Mouse (Mus musculus) heart, adult 18-20 months (tissue): ENCODE measurements around the gene Traf4. TPM values are rescaled to one million over a fixed set of nuclear protein-coding genes. Genes with fewer than 3 reads are reported as not detected.

Experiments used
- DNase-seq, 2 experiments: peaks; one replicate each; pipeline ENCODE4 v3.0.0; 2021 to 2022; ENCODE audit warnings: mixed read lengths in 1 of 2
- total RNA-seq, 2 experiments: library from RNA; stranded (reverse); gene quantifications; 2 replicates each; pipeline ENCODE4 v1.2.3; 2021

The Traf4 gene
- total RNA-seq, 2 experiments from 2014 or later = 3.2 to 4.6 TPM

DNA sequence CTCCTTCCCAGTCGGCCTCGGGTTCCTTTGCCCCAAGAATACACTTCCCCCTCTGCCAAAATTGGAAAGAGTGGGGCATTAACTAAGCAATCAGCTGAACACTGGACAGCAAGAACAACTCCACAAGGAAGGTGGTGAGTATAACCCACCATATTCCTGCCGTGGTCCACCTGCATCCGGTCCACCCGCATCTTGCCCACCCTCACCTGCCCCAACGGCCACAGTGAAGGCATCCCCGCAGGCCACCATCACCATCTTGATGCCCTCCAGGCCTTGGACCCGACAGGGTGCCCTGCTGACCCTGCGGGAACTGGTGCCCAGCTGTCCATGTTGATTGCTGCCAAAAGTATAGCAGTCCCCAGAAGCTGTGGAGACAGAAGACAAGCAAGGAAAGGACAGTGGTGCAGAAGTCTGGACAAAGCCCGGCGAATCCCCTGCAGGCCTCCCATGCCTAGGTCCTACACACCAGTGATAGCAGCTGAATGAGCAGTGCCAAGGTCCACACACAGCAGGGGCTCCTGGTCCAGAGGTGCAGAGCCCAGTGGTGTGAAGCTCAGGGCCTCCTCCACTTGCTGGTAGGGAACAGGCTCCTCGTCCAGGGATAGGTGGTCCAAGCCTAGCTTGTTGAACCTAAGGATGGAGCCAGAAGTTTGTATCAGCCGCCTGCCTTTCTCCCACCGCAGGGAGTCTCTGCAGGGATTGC lies 2.0 kb upstream of the Traf4 start:
- DNase-seq = no peak

GRCm38 (mm10) chr11:78166640-78167039 lies 1.3 kb upstream of the Traf4 start:
- no peak for DNase-seq

DNA sequence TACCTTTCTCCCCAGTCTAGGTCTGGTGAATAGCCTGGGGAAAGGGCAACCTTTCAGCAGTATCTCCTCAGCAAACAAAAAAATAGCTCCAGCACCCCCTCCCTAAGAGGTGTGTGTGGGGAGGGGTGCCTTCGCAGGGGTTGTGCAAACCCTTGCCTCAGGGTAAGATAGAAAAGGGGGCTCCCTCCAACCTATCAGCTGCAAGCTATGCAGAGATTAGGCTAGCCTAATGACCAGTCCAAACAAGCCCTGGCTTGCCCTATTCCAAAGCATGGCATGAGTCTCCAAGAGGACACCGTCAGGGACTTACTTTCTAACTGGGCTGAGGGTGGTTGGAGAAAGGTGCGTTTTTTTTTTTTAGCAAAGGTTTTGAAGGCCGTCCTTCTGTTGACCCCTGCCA lies 772 bp upstream of the Traf4 start:
- DNase-seq = no peak

DNA sequence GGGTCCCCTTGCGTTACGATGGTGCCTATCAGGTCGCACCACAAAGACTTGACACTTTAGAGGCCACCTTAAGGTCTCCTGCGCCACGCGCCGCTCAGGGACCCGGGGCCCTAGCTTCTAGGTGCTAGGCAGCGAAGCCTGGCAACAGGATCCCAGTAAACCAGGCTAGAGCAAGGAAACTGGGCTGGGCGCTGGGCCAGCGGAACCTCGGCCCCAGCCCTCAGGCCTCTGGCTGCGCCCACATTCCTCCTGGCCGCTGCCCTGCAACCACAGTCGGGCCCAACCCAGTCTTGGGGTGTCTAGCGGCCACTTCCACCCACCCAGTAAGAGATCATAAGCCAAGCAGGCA lies 346 bp upstream of the Traf4 start:
- no peak for DNase-seq

- no peak for DNase-seq
Measured at GRCm38 (mm10) chr11:78164604-78164923, 825 bp downstream of the Traf4 start.

DNA sequence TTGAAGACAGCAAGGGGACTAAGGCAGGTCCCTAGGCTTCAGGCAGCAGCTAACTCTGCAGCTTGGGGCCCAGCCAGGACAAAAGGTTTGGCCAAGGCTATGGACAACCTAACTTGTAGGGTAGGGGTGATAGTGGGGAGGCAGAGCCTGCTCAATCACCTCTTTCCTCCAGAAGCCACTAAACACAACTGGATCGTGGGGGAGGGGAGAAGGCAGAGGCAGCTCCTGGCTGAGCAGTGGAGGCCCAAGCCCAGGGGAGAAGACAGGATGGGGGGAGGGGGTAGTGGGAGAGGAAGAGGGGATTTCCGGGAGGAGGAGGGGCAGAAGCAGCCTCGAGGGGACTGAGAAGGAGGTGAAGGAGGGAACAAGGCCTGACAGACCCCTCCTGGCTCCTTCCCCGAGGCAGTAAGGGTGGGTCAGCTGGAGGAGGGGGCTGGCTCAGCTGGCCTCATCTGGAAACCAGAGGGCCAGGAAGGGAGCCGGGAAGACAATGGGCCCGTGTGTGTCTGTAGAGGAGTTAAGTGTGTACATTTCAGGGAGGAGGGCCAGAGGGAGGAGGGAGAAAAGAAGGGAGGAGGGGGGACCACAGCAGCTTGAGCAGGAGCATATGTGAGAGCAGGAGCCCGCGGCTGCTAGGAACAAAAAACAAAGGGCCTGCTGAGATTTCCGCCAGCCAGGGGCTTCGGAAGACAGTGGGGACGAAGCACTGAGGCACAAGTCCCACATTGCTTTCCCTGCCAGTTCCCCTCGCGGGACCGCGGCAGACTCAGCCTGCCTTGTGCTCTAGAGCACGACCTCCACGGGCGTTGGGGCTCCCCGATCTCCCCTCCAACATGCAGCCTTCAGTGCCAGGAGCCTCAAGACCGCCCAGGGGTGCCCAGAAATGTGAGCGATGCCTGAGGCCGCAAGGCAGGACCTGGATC lies 1.4 kb downstream of the Traf4 start:
- DNase-seq = peak; percentile 69 to 73

GRCm38 (mm10) chr11:78163045-78163444 lies 2.3 kb downstream of the Traf4 start:
- DNase-seq = no peak

- DNase-seq = no peak
Measured at GRCm38 (mm10) chr11:78162504-78162903, 2.9 kb downstream of the Traf4 start.

DNA sequence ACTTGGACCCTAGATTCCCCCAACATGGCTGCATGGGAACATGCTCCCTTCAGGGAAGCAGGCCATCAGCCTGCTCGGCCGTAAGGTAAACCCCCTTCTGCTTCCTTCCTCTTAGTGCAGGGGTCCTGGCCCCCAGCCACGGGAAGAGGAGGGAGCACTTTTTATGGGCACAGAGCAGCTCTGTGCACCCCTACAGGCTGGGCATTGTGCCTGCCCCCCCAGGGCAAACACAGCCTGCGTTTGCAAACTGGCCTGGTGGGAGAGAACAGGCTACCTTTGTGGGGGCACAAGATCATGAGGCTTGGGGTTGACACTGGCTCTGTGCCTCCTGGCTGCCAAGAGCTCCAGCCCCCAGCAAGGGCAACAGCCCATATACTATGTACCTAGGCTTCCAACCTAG lies 3.4 kb downstream of the Traf4 start:
- DNase-seq = no peak

DNA sequence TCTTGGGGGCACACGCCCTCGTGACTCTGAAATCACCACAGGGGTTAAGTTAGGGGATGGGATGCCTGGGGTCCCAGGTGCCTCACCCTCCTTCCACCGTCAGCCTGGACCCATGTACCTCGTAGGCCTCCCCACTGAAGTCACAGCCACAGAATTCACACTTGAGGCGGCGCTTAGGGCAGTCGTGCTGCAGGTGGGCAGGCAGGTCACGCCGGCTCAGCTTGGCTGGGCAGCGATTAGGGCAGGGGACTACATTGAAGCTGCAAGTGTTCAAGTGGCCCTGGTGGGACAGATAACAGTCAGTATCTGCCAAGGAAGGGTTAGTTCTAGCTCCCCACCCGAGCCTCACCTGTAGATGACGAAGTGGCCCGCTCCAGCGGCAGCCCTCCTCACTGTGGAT lies 4.2 kb downstream of the Traf4 start:
- no peak for DNase-seq

GRCm38 (mm10) chr11:78160675-78161074 lies 4.7 kb downstream of the Traf4 start:
- no peak for DNase-seq

- DNase-seq = no peak
Measured at GRCm38 (mm10) chr11:78160171-78160570, 5.2 kb downstream of the Traf4 start.

DNA sequence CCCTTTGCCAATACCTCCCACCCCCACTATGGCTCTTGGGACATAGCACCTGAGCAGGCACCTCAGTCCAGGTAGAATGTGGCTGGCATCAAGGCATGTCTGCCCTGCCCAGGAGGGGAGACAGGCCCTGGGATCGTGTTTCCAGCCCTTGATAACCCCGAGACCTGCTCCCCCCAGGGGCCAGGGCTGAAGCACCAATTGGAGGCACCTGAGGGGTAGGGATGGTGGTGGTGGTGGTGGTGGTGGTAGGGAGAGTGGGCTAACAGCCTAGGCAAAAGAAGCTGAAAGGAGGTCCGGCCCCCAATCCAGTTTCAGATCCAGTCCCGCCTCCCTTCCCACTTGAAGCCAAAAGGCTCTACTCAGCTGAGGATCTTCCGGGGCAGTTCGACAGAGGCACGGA lies 5.8 kb downstream of the Traf4 start:
- no peak for DNase-seq

- DNase-seq = peak; percentile 80 to 84
Measured at GRCm38 (mm10) chr11:78159096-78159495, 6.3 kb downstream of the Traf4 start.

DNA sequence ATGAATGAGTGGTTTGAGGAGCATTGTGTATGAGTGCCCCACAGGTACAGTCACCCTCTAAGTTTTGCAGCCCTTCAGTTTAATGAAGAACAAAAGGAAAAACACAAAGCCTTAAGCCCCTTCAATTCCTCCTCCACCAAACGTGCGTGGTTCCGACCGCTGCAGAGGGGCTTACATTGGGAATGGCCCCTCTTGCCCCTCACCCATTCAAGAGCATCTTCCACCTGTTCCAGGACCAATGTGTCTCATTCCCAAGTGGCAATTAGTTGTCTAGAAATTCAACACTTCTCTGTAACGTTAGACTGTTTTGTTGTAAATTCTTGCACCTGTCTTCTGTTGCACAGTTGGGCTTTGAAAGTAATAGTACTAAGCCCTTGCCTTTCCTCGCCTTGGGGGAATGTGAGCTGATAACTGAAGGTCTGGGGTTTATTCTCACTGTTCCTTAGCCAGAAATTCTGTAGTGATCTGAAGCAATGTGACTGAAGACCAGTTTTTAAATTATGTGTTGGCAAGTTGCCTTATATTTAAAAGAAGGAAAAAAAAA lies 9.2 kb downstream of the Traf4 start:
- no peak for DNase-seq

GRCm38 (mm10) chr11:78155674-78156073 lies 9.7 kb downstream of the Traf4 start:
- no peak for DNase-seq

DNA sequence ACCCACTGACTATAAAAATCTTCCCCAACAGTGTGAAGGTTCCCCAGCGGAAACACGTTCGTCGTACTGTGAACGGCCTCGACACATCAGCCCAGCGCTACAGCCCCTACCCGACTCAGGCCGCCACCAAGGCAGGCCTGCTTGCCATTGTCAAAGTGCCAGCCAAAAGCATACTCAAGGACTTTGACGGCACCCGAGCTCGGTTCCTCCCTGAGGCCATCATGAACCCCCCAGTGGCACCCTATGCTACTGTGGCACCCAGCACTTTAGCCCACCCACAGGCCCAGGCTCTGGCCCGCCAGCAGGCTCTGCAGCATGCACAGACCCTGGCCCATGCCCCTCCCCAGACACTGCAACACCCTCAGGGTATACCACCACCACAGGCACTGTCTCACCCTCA lies 11.6 kb downstream of the Traf4 start:
- DNase-seq = no peak

DNA sequence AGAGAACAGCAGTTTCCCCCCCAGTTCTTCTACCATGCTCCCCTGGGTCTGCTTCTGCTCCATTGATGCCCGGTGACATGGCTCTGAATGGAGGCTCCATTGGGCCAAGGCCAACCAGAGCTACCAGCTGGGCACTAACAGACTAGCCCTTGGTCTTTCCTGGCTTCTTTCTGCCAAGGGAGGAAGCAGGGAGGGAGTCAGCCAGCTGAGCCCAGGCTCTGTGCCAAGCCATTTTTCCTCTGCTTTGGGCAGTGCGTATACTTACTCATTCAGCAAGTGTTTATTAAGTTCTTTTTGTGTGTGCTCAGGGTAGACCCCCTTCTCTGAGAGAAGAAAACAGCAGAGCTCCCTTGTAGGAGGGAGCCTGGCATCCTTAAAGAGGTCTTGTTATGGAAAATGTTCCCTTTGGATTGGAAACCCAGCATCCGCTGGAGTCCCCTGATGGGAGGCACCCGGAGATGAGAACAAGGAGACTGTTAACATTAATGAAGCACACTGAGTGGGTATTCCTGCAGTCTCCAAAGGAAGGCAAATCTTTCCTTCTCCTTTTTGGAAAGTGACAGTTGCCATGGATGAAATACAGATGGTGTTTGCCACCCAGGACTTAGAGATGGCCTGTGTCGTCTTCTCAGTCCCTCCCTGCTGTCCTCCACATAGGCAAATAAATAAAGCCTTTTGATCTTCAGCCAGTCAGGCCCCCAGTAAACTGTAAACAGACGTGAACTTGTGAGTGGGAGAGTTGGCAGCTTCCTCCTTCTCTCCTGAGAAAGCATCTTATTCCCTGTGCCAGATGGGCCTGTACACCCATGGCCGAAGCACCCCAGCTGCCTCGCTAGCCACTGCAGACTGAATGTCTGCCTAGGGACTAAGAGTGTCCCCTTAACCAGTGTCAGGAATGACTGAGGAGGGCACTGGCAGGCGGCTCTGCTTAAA lies 12.8 kb downstream of the Traf4 start:
- DNase-seq = peak; percentile 79 to 81

GRCm38 (mm10) chr11:78151161-78151560 lies 14.2 kb downstream of the Traf4 start:
- no peak for DNase-seq

DNA sequence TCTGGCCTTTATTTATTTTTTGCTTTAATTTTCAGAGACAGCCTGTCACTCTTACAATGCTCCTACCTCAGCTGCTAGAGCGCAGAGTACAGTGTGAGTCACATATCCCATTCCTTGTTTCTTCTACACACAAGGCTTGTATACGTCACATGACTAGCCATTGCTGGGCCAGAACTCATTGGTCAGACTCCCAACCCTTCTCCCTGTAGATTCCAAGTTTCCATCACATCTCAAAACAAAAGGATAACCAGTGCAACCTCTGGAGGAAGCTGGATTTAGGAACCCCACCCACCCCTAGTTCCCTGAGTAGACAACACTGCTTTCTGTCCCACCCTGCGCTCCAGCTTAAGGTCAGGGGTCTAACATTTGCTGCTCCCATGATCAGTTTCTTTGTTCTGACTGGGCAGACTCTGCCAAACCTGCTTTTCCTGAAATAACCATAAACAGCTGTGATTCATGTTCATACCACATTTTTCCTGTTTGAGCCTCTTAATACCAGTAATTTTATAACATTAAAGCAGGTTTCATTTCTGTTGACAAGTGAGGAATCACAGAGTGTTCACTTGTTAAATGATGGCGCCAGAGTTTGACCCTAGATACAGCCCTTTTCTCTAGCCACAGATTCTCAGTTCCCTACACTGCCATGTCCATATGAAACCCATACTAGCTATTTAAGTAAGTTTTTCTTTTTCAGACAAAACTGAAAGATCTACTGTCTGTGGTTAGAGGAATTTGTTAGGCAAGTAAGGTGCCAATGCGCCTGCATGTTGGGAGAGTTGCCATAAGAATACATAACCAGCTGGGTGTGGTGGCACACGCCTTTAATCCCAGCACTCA lies 18.5 kb downstream of the Traf4 start:
- DNase-seq = peak; percentile 42 to 53

- DNase-seq = no peak
Measured at GRCm38 (mm10) chr11:78146168-78146567, 19.2 kb downstream of the Traf4 start.
